Mouse (Mus musculus): ENCODE measurements around the gene Ccs. TPM values are rescaled to one million over a fixed set of nuclear protein-coding genes. Genes with fewer than 3 reads are reported as not detected.

The Ccs gene
- polyA plus RNA-seq, 1 experiment from 2014 or later: 43.7 TPM

- Histone ChIP-seq H3K4me2 (peak overlapping the region; percentile 97), H3K4me1 (replicated peaks) (peaks cover 16% of the 10 kb centered on the region), H3K4me3 (peak overlapping the region; percentile 68), H3K9me3 (no peaks in the 10 kb centered on the region), H3K27ac (replicated peaks) (peak overlapping the region; percentile 70), H3K9ac (peak overlapping the region; percentile 88), H3K27me3 (no peaks in the 10 kb centered on the region), H3K36me3 (peaks cover 18% of the 10 kb centered on the region)
- ATAC-seq (ENCODE audit: low read depth): no peak; the same call in 1 of the 2 replicates
- WGBS: 1% methylated on average over 14 of the region's 14 CpGs
Observed at GRCm38 (mm10) chr19:4855470-4855820, 16.3 kb upstream of the Ccs start.

GRCm38 (mm10) chr19:4854552-4855469 is 15.7 kb upstream of the Ccs start, which contains the start of gene Ctsf:
Gene Ctsf (plus strand): TSS chr19:4855130.
- Histone ChIP-seq H3K4me1 (replicated peaks) (peaks cover 16% of the 10 kb centered on the region), H3K36me3 (peaks cover 13% of the 10 kb centered on the region; the same call in 1 of the 2 replicates), H3K4me3 (peak within 1 kb of the TSS; percentile 68), H3K9ac (peak within 1 kb of the TSS; percentile 88), H3K27ac (replicated peaks) (peak within 1 kb of the TSS; percentile 70), H3K4me2 (peak within 1 kb of the TSS; percentile 97), H3K27me3 (no peaks in the 10 kb centered on the region), H3K9me3 (no peaks in the 10 kb centered on the region)
- WGBS: 4% methylated on average over 45 of the region's 45 CpGs
- ATAC-seq (ENCODE audit: low read depth): peak; percentile 92

GRCm38 (mm10) chr19:4850281-4850680 is 11.1 kb upstream of the Ccs start:
- no peak overlapping the region for H3K4me3 ChIP-seq
- no peak overlapping the region for H3K27ac ChIP-seq (replicated peaks)
- 50% methylated on average over 5 of the region's 5 CpGs for WGBS
- no peak overlapping the region for H3K9ac ChIP-seq
- H3K36me3 ChIP-seq: no peaks in the 10 kb centered on the region
- ATAC-seq (ENCODE audit: low read depth): no peak
- peaks cover 6% of the 10 kb centered on the region for H3K4me1 ChIP-seq (replicated peaks)
- H3K4me2 ChIP-seq: no peak overlapping the region
- H3K27me3 ChIP-seq: peaks cover 6% of the 10 kb centered on the region; the same call in 1 of the 2 replicates
- H3K9me3 ChIP-seq: no peaks in the 10 kb centered on the region

GRCm38 (mm10) chr19:4849800-4850199 is 10.7 kb upstream of the Ccs start:
- Histone ChIP-seq H3K36me3 (no peaks in the 10 kb centered on the region), H3K27me3 (peaks cover 6% of the 10 kb centered on the region; the same call in 1 of the 2 replicates), H3K9me3 (no peaks in the 10 kb centered on the region), H3K9ac (no peak overlapping the region), H3K4me2 (no peak overlapping the region), H3K4me1 (replicated peaks) (peaks cover 5% of the 10 kb centered on the region), H3K27ac (replicated peaks) (no peak overlapping the region), H3K4me3 (no peak overlapping the region)
- ATAC-seq (ENCODE audit: low read depth): no peak
- 37% methylated on average over 4 of the region's 4 CpGs for WGBS

GRCm38 (mm10) chr19:4847490-4847889 is 8.4 kb upstream of the Ccs start:
- 53% methylated on average over 7 of the region's 7 CpGs for WGBS

GRCm38 (mm10) chr19:4845846-4846245 is 6.7 kb upstream of the Ccs start:
- Histone ChIP-seq H3K36me3 (no peaks in the 10 kb centered on the region), H3K4me1 (replicated peaks) (no peaks in the 10 kb centered on the region), H3K27ac (replicated peaks) (no peak overlapping the region), H3K27me3 (peaks cover 30% of the 10 kb centered on the region), H3K9ac (no peak overlapping the region), H3K4me3 (no peak overlapping the region), H3K9me3 (no peaks in the 10 kb centered on the region), H3K4me2 (no peak overlapping the region)
- 77% methylated on average over 2 of the region's 2 CpGs for WGBS
- ATAC-seq (ENCODE audit: low read depth): no peak

More at GRCm38 (mm10) chr19:4847490-4847889, 8.4 kb upstream of the Ccs start:
- H3K4me2 ChIP-seq: no peak overlapping the region
- no peaks in the 10 kb centered on the region for H3K36me3 ChIP-seq
- no peaks in the 10 kb centered on the region for H3K9me3 ChIP-seq
- H3K4me3 ChIP-seq: no peak overlapping the region
- H3K27me3 ChIP-seq: peaks cover 14% of the 10 kb centered on the region
- no peak overlapping the region for H3K9ac ChIP-seq
- H3K4me1 ChIP-seq (replicated peaks): no peaks in the 10 kb centered on the region
- H3K27ac ChIP-seq (replicated peaks): no peak overlapping the region
- no peak for ATAC-seq (ENCODE audit: low read depth)

GRCm38 (mm10) chr19:4842611-4843010 is 3.5 kb upstream of the Ccs start:
- Histone ChIP-seq H3K4me2 (no peak overlapping the region), H3K9me3 (no peaks in the 10 kb centered on the region), H3K27ac (replicated peaks) (no peak overlapping the region), H3K4me3 (no peak overlapping the region), H3K9ac (no peak overlapping the region), H3K27me3 (peaks cover 41% of the 10 kb centered on the region), H3K4me1 (replicated peaks) (peaks cover 21% of the 10 kb centered on the region), H3K36me3 (no peaks in the 10 kb centered on the region)
- no peak for ATAC-seq (ENCODE audit: low read depth)
- whole genome bisulfite sequencing: 76% methylated on average over 2 of the region's 2 CpGs

GRCm38 (mm10) chr19:4840848-4841247 is 1.7 kb upstream of the Ccs start:
- WGBS: 85% methylated on average over 9 of the region's 9 CpGs
- no peak overlapping the region for H3K27ac ChIP-seq (replicated peaks)
- no peak overlapping the region for H3K9ac ChIP-seq
- no peaks in the 10 kb centered on the region for H3K9me3 ChIP-seq
- no peak overlapping the region for H3K4me3 ChIP-seq
- no peak for ATAC-seq (ENCODE audit: low read depth)
- H3K4me1 ChIP-seq (replicated peaks): peaks cover 23% of the 10 kb centered on the region
- H3K36me3 ChIP-seq: no peaks in the 10 kb centered on the region
- peaks cover 38% of the 10 kb centered on the region for H3K27me3 ChIP-seq
- H3K4me2 ChIP-seq: no peak overlapping the region

- 36% methylated on average over 10 of the region's 10 CpGs for WGBS
- no peak overlapping the region for H3K27ac ChIP-seq (replicated peaks)
Observed at GRCm38 (mm10) chr19:4838526-4839140, 499 bp downstream of the Ccs start.

GRCm38 (mm10) chr19:4837049-4837448 is 2.1 kb downstream of the Ccs start:
- Histone ChIP-seq H3K9me3 (no peaks in the 10 kb centered on the region), H3K4me2 (no peak overlapping the region), H3K36me3 (peaks cover 7% of the 10 kb centered on the region), H3K27me3 (peaks cover 26% of the 10 kb centered on the region), H3K9ac (no peak overlapping the region), H3K4me1 (replicated peaks) (peaks cover 30% of the 10 kb centered on the region), H3K27ac (replicated peaks) (no peak overlapping the region), H3K4me3 (no peak overlapping the region)
- 96% methylated on average over 6 of the region's 6 CpGs for WGBS
- no peak for ATAC-seq (ENCODE audit: low read depth)

More at GRCm38 (mm10) chr19:4838526-4839140, 499 bp downstream of the Ccs start:
- peak overlapping the region; percentile 81 for H3K9ac ChIP-seq
- H3K4me1 ChIP-seq (replicated peaks): peaks cover 23% of the 10 kb centered on the region
- H3K27me3 ChIP-seq: peaks cover 38% of the 10 kb centered on the region
- peak overlapping the region; percentile 97 for H3K4me2 ChIP-seq
- peak overlapping the region; percentile 56 for H3K4me3 ChIP-seq
- ATAC-seq (ENCODE audit: low read depth): peak; percentile 48
- no peaks in the 10 kb centered on the region for H3K9me3 ChIP-seq
- 0 out of 2 replicates have a peak, but pooled peaks cover 2% of the 10 kb centered on the region for H3K36me3 ChIP-seq

- H3K9me3 ChIP-seq: no peaks in the 10 kb centered on the region
- H3K4me1 ChIP-seq (replicated peaks): peaks cover 31% of the 10 kb centered on the region
- H3K4me2 ChIP-seq: no peak overlapping the region
- WGBS: 76% methylated on average over 2 of the region's 2 CpGs
- H3K27ac ChIP-seq (replicated peaks): no peak overlapping the region
- no peak for ATAC-seq (ENCODE audit: low read depth)
- no peak overlapping the region for H3K9ac ChIP-seq
- peaks cover 17% of the 10 kb centered on the region for H3K27me3 ChIP-seq
- no peak overlapping the region for H3K4me3 ChIP-seq
- H3K36me3 ChIP-seq: peaks cover 7% of the 10 kb centered on the region
Observed at GRCm38 (mm10) chr19:4836096-4836495, 3.0 kb downstream of the Ccs start.

- H3K27ac ChIP-seq (replicated peaks): no peak overlapping the region
- H3K9me3 ChIP-seq: no peaks in the 10 kb centered on the region
- peaks cover 24% of the 10 kb centered on the region for H3K4me1 ChIP-seq (replicated peaks)
- no peak overlapping the region for H3K4me3 ChIP-seq
- peaks cover 7% of the 10 kb centered on the region for H3K36me3 ChIP-seq
- no peaks in the 10 kb centered on the region for H3K27me3 ChIP-seq
- no peak overlapping the region for H3K9ac ChIP-seq
- no peak overlapping the region for H3K4me2 ChIP-seq
- WGBS: 91% methylated on average over 8 of the region's 8 CpGs
- ATAC-seq (ENCODE audit: low read depth): no peak
Observed at GRCm38 (mm10) chr19:4833977-4834376, 5.2 kb downstream of the Ccs start.
